Mouse (Mus musculus) forebrain, embryonic 16.5 days (tissue): ENCODE measurements around the gene Cdk8. TPM values are rescaled to one million over a fixed set of nuclear protein-coding genes. Genes with fewer than 3 reads are reported as not detected.

Experiments
- ATAC-seq: fragments of 200-750 bp; cut with Nextera tagmentation; 2 replicates; pipeline ENCODE4 v1.8.0; 2017; ENCODE audit warnings: mild to moderate bottlenecking, moderate library complexity
- H3K27ac ChIP-seq: fragments of 300-500 bp; sonication (generic); 2 replicates; pipeline ENCODE4 v1.5.1; 2014; ENCODE audit warnings: low read length, control low read depth
- H3K27me3 ChIP-seq: fragments of 300-500 bp; sonication (generic); replicated peaks from 2 replicates; pipeline ENCODE4 v1.6.1; 2014; ENCODE audit warnings: low read length; ENCODE audit not compliant: control insufficient read depth, insufficient read depth
- H3K36me3 ChIP-seq: fragments of 300-500 bp; sonication (generic); 2 replicates; pipeline ENCODE4 v1.6.1; 2014; ENCODE audit not compliant: control insufficient read depth, insufficient read depth
- H3K4me1 ChIP-seq: fragments of 300-500 bp; sonication (generic); replicated peaks from 2 replicates; pipeline ENCODE4 v1.6.1; 2014; ENCODE audit warnings: low read length; ENCODE audit not compliant: control insufficient read depth, insufficient read depth
- H3K4me2 ChIP-seq: fragments of 300-500 bp; sonication (generic); 2 replicates; pipeline ENCODE4 v1.6.1; 2014; ENCODE audit warnings: mild to moderate bottlenecking, low read length, control low read depth
- H3K4me3 ChIP-seq: fragments of 300-500 bp; sonication (generic); replicated peaks from 2 replicates; pipeline ENCODE4 v1.5.1; 2014; ENCODE audit warnings: mild to moderate bottlenecking, low read length, control low read depth
- H3K9ac ChIP-seq: fragments of 300-500 bp; sonication (generic); replicated peaks from 2 replicates; pipeline ENCODE4 v1.6.1; 2014; ENCODE audit warnings: low read depth, low read length, control low read depth
- H3K9me3 ChIP-seq: fragments of 300-500 bp; sonication (generic); 2 replicates; pipeline ENCODE4 v1.6.1; 2016; ENCODE audit warnings: low read length; ENCODE audit not compliant: control insufficient read depth
- WGBS: fragments of 180-500 bp; shearing (Covaris S2); extraction: QIAGEN DNeasy Blood & Tissue Kit; methylation state at CpG from one replicate; pipeline ENCODE4 v1.1.7; 2014; 5-methylcytosine and 5-hydroxymethylcytosine counted together
- polyA plus RNA-seq: library from polyadenylated mRNA; unstranded; fragments of >200 nt; fragmentation: Nextera tagmentation; extraction: Ambion mirVana; gene quantifications from 2 replicates; pipeline ENCODE4 v1.2.1, GENCODE M21; 2015

The Cdk8 gene
- polyA plus RNA-seq, 1 experiment from 2014 or later, result 18.0 TPM

DNA sequence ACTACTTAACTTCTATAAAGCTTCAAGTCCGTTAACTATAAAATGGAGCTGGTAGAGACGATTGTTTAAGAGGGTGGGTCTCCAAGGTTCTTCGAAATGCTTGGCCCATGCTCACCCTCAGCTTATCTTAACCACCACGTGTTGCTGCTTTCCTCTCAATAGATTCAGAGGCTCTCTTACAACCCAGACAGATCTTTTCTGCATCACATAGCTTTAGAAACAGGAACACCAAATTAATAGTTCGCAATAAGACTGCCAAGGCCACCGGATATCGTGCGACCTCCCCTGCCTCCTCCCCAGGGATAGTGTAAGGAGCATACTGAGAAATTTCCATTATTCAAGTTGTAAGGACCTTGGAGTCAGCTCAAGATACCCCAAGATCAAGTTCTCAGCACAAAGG is 87.4 kb downstream of the Cdk8 start:
- H3K9me3 ChIP-seq, result no peaks in the 10 kb centered on the region
- H3K27ac ChIP-seq, result no peak overlapping the region
- H3K4me3 ChIP-seq, result no peak overlapping the region
- no peak overlapping the region for H3K4me2 ChIP-seq
- no peaks in the 10 kb centered on the region for H3K27me3 ChIP-seq
- no peak overlapping the region for H3K9ac ChIP-seq
- ATAC-seq, result no peak
- H3K4me1 ChIP-seq, result 0 out of 2 replicates have a peak, but pooled peaks cover 3% of the 10 kb centered on the region
- H3K36me3 ChIP-seq, result no peaks in the 10 kb centered on the region
- 88% methylated on average over 8 of the region's 8 CpGs for WGBS

DNA sequence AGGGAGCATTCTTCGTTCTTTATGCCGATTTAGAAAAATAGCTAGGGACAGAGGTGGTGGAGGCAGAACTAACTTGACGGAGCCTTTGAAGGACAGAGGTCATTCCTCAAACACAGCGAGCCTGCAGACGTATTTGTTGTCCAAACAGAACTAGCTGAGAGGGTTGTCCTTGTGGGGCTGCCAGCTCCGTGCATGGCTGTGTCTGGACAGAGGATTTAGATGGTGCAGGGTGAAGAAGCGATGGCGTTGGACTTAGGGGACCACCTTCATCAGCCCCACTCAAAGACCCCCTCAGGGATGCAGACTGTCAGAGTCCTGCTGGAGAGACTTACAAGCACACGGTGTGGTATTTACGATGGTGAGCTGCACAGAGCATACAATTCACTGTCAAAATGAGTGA is 97.9 kb downstream of the Cdk8 start:
- Histone ChIP-seq H3K36me3 (no peaks in the 10 kb centered on the region), H3K4me2 (no peak overlapping the region), H3K9me3 (no peaks in the 10 kb centered on the region), H3K27me3 (no peaks in the 10 kb centered on the region), H3K4me1 (no peaks in the 10 kb centered on the region), H3K9ac (no peak overlapping the region), H3K27ac (no peak overlapping the region), H3K4me3 (no peak overlapping the region)
- no peak for ATAC-seq
- 87% methylated on average over 10 of the region's 10 CpGs for WGBS

DNA sequence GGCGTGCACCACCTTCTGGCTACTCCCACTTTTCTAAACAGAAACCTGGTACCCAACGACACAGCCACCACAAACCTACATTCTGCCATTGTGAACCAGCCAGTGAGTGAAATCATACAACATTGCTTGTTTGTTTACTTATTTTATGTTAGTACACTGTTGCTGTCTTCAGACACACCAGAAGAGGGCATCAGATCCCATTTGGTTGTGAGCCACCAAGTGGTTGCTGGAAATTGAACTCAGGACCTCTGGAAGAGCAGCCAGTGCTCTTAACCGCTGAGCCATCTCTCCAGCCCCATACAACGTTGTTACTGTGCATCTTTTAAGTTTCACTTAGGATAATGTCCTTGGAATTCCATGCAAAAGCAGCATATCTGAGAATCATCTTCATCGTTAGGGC is 98.5 kb downstream of the Cdk8 start:
- H3K27ac ChIP-seq, result no peak overlapping the region

DNA sequence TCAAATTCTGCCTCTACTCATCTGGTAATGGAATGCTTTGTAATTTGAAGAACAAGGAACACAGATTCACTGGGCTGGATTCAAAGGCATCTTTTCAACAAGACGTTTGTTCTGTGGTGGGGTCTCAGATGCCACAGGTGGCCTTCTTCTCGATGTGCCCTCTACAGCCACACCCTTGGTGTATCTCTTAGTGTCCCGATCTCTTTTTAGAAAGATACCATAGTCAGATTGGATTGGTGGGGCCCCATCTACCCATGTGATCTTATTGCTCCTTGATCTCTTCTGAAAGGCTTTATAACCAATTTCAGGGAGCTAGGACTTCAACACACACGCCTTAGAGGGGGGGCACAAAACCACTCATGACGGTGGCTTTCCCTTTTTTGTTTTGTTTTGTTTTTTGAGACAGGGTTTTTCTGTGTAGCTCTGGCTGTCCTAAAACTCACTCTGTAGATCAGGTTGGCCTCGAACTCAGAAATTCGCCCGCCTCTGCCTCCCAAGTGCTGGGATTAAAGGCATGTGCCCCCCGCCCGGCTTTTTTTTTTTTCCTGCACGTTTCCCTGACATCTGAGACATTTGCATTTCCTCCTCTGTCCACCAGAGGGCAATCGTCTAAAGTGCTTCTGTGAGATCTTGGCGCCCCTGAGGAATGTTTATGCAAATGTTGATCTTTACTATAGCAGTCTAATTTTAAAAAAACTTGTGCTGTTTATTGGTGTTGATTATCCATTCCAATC is 99.2 kb downstream of the Cdk8 start:
- H3K4me3 ChIP-seq, result no peak overlapping the region
- H3K27me3 ChIP-seq, result no peaks in the 10 kb centered on the region
- no peaks in the 10 kb centered on the region for H3K4me1 ChIP-seq
- H3K9ac ChIP-seq, result no peak overlapping the region
- no peak overlapping the region for H3K4me2 ChIP-seq
- ATAC-seq, result no peak
- no peak overlapping the region for H3K27ac ChIP-seq
- WGBS, result 41% methylated on average over 13 of the region's 13 CpGs
- H3K36me3 ChIP-seq, result no peaks in the 10 kb centered on the region
- no peaks in the 10 kb centered on the region for H3K9me3 ChIP-seq

More for the DNA sequence above, 98.5 kb downstream of the Cdk8 start:
- 86% methylated on average over 5 of the region's 5 CpGs for WGBS
- H3K36me3 ChIP-seq, result no peaks in the 10 kb centered on the region
- H3K4me2 ChIP-seq, result no peak overlapping the region
- H3K9ac ChIP-seq, result no peak overlapping the region
- no peaks in the 10 kb centered on the region for H3K4me1 ChIP-seq
- no peak overlapping the region for H3K4me3 ChIP-seq
- H3K27me3 ChIP-seq, result no peaks in the 10 kb centered on the region
- no peak for ATAC-seq
- H3K9me3 ChIP-seq, result no peaks in the 10 kb centered on the region

DNA sequence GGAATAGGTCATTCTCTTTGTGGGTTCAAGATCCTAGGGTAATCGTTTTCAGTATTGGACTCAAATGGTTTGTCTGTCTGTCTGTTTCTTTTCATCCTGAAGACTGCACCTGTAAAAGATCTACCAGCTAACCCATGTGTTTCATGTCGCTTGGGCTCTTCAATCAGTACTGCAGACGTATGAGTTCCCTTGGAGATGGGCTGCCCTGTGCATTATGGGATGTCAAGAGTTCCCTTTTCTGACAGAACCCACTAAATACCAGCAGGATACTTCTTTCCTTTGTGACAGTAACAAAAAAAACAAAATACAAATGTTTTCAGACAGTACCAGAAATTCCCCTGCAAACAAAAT is 99.7 kb downstream of the Cdk8 start:
- no peak overlapping the region for H3K4me2 ChIP-seq
- no peaks in the 10 kb centered on the region for H3K9me3 ChIP-seq
- H3K27ac ChIP-seq, result no peak overlapping the region
- WGBS, result 40% methylated on average over 3 of the region's 3 CpGs
- no peak overlapping the region for H3K9ac ChIP-seq
- no peaks in the 10 kb centered on the region for H3K4me1 ChIP-seq
- no peak overlapping the region for H3K4me3 ChIP-seq
- no peaks in the 10 kb centered on the region for H3K36me3 ChIP-seq
- ATAC-seq, result no peak
- no peaks in the 10 kb centered on the region for H3K27me3 ChIP-seq

DNA sequence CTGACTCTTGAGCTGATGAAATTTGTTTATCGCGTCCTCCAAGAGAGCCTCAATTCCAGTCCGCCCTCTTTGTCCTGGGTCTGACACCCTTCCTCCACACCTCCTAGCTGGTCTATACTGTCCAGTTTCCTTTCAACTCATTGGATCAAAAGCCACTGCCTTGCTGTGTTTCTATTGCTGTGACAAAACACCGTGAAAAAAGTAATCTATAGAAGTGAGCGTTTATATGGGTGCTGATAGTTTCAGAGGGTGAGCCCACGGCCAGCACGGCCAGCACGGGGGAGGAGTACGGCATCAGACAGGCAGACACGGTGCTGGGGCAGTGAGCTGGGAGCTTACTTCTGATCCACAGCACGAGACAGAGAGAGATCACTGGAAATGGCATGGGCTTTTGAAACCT is 100.1 kb downstream of the Cdk8 start:
- no peak overlapping the region for H3K4me2 ChIP-seq
- ATAC-seq, result no peak
- H3K27me3 ChIP-seq, result no peaks in the 10 kb centered on the region
- no peaks in the 10 kb centered on the region for H3K36me3 ChIP-seq
- 83% methylated on average over 11 of the region's 11 CpGs for WGBS
- H3K4me1 ChIP-seq, result no peaks in the 10 kb centered on the region
- H3K9ac ChIP-seq, result no peak overlapping the region
- no peaks in the 10 kb centered on the region for H3K9me3 ChIP-seq
- H3K4me3 ChIP-seq, result no peak overlapping the region
- H3K27ac ChIP-seq, result no peak overlapping the region

DNA sequence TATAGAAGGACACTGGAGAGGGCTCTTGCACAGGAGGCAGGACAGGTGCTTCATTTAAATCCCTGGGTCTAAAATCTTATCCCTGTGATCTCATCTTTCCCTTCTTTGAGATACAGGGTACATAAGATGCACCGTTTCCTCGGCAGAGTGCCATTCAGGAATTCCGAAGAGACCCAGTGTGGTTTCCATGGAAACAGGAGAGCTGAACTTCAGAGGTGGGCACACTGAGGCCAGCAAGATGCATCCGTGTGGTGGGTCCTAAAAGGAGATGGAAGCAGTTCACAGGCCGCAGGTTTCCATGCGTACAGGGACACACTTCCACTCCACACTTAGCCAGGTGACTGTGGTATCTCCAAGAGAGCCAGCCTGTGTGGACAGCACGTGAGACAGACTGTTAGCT is 101.5 kb downstream of the Cdk8 start:
- Histone ChIP-seq H3K4me1 (peaks cover under 1% of the 10 kb centered on the region; the same call in 1 of the 2 replicates), H3K9ac (no peak overlapping the region), H3K4me3 (no peak overlapping the region), H3K27me3 (no peaks in the 10 kb centered on the region), H3K4me2 (no peak overlapping the region), H3K27ac (no peak overlapping the region), H3K36me3 (no peaks in the 10 kb centered on the region), H3K9me3 (no peaks in the 10 kb centered on the region)
- 45% methylated on average over 7 of the region's 7 CpGs for WGBS
- ATAC-seq, result 0 out of 2 replicates have a peak, but pooled peaks have one; percentile 20

DNA sequence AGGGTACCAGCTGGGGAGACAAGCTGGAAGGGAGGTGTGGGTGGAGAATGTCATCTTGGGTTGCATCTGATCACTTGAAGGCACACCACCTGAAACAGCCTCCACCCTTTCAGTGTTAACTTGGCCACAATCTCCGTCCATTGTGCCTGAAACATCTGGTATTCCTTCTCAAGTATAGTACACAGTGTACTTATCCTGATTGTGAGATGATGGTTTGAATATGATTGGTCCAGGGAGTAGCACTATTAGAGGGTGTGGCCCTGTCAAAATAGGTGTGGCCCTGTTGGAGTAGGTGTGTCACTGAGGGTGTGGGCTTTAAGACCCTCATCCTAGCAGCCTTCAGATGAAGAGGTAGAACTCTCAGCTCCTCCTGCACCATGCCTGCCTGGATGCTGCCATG is 103.4 kb downstream of the Cdk8 start:
- Histone ChIP-seq H3K27ac (no peak overlapping the region), H3K4me1 (peaks cover 7% of the 10 kb centered on the region; the same call in 1 of the 2 replicates), H3K9ac (no peak overlapping the region), H3K27me3 (no peaks in the 10 kb centered on the region), H3K9me3 (no peaks in the 10 kb centered on the region), H3K4me3 (no peak overlapping the region), H3K36me3 (no peaks in the 10 kb centered on the region), H3K4me2 (no peak overlapping the region)
- WGBS, result 75% methylated on average over 1 of the region's 1 CpGs
- no peak for ATAC-seq

DNA sequence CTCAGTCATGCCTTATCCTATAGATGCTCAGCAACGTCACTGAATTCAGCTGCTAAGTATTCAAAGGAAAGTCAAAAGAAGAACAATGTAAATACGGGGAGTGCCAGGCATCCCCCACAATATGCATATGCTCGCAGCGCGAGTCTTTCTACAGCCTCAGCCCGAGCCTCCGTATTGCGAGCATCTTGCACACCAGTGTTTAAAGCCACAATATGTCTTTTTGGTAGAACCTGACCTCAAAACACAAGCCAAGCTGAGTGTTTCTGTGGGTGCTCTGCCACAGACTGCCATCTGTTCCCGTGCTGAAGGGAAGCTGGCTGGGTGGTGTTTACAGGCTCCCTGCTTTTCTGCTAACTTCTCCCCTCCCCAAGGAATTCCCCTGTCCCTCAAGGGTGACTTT is 107.0 kb downstream of the Cdk8 start:
- no peak overlapping the region for H3K27ac ChIP-seq

DNA sequence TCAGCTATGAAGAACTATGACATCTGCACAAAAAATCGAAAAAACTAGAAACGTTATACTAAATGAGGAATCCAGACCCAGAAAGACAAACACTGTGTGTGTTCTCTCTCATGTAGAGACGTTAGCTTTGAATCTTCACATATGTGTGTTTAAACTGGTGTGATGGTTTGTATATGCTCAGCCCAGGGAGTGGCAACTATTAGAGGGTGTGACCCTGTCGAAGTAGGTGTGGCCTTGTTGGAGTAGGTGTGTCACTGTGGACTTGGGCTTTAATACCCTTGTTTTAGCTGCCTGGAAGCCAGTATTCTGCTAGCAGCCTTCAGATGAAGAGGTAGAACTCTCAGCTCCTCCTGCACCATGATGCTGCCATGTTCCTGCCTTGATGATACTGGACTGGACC is 109.0 kb downstream of the Cdk8 start:
- H3K4me1 ChIP-seq, result peaks cover 7% of the 10 kb centered on the region; the same call in 1 of the 2 replicates
- no peak overlapping the region for H3K4me3 ChIP-seq
- no peak overlapping the region for H3K27ac ChIP-seq
- H3K27me3 ChIP-seq, result no peaks in the 10 kb centered on the region
- no peak overlapping the region for H3K4me2 ChIP-seq
- H3K9me3 ChIP-seq, result no peaks in the 10 kb centered on the region
- no peak for ATAC-seq
- 80% methylated on average over 4 of the region's 4 CpGs for WGBS
- H3K36me3 ChIP-seq, result no peaks in the 10 kb centered on the region
- H3K9ac ChIP-seq, result no peak overlapping the region

More for the DNA sequence above, 107.0 kb downstream of the Cdk8 start:
- Histone ChIP-seq H3K36me3 (no peaks in the 10 kb centered on the region), H3K4me3 (no peak overlapping the region), H3K4me2 (no peak overlapping the region), H3K9ac (no peak overlapping the region), H3K4me1 (peaks cover 7% of the 10 kb centered on the region; the same call in 1 of the 2 replicates), H3K27me3 (no peaks in the 10 kb centered on the region), H3K9me3 (no peaks in the 10 kb centered on the region)
- WGBS, result 48% methylated on average over 9 of the region's 9 CpGs
- ATAC-seq, result peak; percentile 45; the same call in 1 of the 2 replicates
